Mouse (Mus musculus) liver, adult 2 months (tissue): ENCODE results near the gene Tmprss4.

Experiments
- CTCF ChIP-seq: fragments of 200-500 bp; IDR thresholded peaks from 2 replicates; pipeline ENCODE4 v1.5.1; 2011; ENCODE audit warnings: low read depth, low read length, control low read depth
- POLR2A ChIP-seq: fragments of 200-500 bp; IDR thresholded peaks from 2 replicates; pipeline ENCODE4 v1.6.1; 2011; ENCODE audit warnings: low read length, control low read depth; ENCODE audit not compliant: insufficient read depth; ENCODE audit errors: extremely low read depth

DNA sequence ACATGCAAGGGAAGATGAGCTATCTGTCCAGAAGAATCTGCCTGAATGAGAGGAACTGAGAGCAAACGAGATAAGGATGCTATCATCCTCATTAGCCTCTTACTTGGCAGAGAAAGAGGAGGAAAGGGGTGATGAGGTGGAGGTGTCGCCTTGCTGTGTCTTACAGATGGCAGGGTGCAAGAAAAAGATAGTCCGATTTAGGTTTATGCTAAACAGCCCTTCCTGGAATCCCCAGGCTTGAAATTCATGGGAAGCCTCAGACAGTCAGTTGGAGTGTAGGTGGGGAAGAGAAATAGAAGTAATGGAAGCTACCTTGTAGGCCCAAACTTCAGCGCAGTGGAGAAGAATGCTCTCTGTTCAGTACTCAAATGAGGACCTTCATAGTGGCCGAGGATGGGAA, 36.0 kb downstream of the Tmprss4 start:
- no peak for TF ChIP-seq CTCF
- no peak for TF ChIP-seq POLR2A
